Mouse (Mus musculus): Measurements from ENCODE around the gene Rnf34.

The Rnf34 gene

DNA sequence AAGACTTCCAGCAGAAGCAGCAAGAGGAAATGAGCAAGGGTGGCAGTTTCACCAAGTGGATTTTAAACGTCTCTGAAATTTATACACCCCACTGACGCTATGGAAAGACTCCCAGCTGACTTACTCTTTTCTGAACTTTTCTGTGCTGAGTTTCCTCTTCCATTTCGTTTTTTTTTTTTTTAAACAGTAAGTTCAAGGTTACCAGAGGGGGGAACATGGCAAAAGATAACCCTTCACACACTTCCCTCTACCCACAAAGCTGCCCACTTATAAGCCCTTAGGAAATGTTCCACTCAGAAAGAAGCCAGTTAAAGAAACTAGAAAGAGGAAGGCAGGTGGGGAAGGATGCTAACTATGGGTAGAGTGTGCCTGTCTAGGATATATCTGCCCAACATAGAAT lies 51.8 kb downstream of the Rnf34 start:
- no peak for DNase-seq

DNA sequence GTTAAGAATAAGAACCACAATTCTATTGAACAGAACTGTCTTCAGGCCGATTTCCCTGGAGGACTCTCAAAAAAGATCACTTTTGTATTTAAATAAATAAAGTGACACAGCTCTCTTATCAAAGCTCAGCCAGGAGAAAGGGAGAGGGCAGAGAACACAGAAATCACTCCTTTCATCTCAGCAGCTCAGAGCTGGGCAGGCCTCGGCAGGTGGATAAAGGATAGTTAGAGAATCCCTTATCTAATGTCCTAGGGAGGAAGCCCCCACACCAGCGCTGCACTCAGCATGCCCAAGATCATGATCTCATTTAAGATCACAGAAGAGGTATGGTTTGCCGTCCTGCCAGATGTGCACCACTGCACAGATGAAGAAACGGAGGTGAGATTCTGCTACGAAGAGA lies 52.4 kb downstream of the Rnf34 start:
- no peak for DNase-seq

DNA sequence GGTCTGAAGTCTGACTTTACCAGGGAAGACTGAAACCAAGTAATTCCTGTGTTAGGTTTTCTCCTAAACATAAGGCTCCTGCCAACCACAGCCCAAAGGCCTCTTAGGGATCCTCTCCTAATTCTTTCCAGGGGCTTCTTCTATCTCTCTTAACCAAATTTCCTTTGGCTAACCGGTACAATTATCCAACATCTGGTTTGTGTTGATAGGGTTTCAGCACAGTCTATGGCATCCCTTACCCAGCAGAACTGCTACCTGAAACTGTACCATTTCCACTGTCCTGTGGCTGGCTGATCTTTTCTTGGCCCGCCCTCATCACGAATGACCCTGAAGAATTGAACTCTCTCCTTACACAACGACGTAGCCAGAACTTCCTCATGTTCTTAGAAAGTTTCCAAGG lies 53.3 kb downstream of the Rnf34 start:
- no peak for DNase-seq

DNA sequence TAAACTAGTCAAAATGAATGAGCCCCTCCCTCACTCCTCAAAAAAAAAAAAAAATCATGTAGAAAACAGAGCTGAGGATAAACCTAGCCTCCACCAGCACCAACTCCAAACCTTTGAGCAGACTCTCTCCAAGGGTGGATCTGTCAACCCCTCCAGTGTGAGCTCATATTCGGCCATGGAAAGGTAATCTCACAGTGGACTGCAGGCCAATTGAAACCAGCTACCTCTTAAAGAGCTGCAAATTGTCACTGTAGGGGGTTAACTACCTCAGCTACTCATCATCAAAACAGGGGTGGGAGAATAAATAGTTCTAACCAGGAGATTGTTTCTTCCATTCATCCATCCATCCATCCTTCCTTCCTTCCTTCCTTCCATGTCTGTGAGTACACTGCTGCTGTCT lies 57.3 kb downstream of the Rnf34 start:
- no peak for DNase-seq

DNA sequence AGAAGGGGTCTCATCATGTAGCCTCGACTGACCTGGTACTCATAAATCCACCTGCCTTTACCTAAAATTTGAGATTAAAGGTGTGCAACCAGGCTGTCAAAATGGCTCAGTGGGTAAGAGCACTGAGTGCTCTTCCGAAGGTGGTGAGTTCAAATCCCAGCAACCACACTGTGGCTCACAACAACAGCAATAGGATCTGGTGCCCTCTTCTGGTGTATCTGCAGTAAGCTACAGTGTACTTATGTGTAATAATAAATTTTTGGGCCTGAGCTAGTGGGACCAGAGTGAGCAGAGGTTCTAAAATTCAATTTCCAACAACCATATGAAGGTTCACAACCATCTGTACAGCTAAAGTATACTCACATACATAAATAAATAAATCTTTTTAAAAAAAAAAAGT lies 58.2 kb downstream of the Rnf34 start:
- no peak for DNase-seq

DNA sequence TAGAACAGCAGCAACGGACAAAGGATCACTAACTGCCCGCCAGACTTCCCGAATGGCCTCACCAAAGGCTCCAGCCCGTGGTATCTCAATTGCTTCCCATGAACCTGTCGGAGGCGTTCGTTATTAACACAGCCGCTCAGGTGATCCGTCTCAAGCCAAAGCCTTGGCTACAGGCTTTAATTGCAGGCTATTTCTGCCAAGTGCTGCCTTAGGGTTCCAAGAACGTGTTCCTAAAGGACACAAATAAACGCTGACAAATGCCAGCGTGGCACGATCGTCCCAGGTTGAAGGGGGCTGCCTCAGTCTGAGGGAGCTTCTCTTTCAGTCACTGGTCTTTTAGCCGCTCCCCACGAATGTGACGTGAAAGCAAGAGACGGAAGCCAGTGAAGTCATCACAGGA lies 59.6 kb downstream of the Rnf34 start:
- DNase-seq: no peak

DNA sequence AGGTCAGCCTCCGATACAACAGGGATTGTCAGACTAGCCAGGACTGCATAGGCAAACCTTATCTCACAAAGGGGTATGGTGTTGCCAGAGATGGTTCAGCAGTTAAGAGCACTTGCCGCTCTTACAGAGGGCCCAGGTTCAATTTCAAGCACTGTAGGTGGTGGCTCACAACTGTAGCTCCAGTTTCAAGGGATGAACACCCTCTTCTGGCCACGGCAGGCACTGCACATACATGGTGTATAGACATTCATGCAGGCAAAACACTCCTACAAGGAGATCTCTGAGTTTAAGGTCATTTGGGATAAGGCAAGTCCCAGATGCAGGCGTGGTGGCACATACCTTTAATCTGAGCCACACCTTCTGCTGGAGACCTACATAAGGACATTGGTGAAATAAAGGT lies 63.0 kb downstream of the Rnf34 start:
- no peak for DNase-seq

DNA sequence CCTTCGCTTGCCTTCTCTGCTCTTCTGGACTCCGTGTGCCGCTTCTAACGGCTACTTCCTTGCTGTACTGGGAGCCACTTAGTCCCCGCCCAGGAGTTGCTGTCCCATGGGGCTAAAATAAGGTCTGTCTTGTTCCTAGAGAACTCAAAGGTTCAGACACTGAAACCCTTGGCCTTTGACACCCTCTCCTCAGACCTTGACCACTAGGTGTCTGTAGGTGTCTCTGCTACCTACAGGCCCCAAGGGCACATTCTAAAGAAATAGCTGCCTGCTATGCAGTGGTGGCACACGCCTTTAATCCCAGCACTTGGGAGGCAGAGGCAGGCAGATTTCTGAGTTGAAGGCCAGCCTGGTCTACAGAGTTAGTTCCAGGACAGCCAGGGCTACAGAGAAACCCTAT lies 66.3 kb downstream of the Rnf34 start:
- no peak for DNase-seq

DNA sequence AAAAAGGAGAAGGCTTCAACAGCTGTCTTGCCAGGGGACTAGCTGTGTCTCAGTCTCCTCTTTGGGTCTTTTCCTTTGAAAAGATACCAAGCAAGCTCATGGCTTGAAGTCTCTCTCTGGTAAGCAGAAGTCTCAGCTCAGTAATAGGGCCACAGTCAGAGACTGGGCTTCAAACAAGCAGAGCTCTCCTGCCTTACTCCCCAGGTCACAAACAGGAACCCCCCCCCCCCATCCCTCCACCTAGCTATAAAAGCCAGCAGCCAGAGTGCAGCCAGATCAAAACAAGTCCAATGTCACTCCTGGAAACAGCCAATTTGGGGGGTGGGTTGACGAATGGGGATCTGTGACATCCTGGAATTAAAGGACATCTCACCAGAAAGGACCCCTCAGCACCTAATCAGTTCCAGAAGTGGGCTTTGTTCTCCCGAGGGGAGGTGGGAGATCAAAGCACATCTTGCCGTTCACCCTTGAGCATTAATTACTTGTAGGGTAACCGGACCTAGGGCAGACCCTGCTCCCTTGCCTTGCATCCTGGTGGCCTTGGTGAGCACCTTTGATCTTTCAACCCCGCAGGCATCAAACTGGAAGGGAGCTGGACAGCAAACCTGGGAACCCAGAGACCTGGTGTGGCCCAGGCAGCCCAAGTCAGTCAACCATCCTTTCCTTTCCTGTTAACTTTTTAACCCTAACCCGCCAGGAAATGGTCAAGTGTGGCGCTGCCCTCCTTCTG lies 68.3 kb downstream of the Rnf34 start:
- no peak for DNase-seq

DNA sequence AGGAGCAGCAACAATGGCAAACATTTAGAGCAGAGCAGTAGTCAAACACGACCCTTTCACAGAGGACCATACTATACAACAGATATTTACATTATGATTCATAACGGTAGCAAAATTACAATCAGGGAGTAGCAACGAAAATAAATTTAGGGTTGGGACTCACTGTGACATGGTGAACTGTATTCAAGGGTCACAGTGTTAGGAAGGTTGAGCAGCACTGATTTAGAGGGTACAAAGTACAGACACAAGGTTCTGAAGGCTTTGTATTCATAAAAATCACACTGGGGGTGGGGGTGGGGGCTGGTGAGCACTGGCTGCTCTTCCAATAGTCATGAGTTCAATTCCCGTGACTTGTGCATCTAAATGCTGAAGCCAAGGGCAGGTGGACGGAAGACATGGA lies 70.7 kb downstream of the Rnf34 start:
- DNase-seq: no peak
